Mouse (Mus musculus) embryonic stem cell, embryonic (primary cell): ENCODE data around the gene Serpina16.
"Not testable (repeated sequence)": the region's sequence is repeated elsewhere in the genome, so short reads cannot be mapped to it uniquely, and the experiment has no call there.

Source experiments
- CTCF ChIA-PET, 4 experiments: fragments of 300-600 bp in 2 of 4; fragments of 350-600 bp in 2 of 4; sonication (Branson Sonifier 250); formaldehyde crosslinking; loops; one replicate each; lab custom pipeline; 2022; ENCODE audit warnings: inconsistent platforms in 2 of 4; lab: Charles Lee
- POLR2A ChIA-PET, 4 experiments: fragments of 300-600 bp in 2 of 4; fragments of 350-600 bp in 2 of 4; sonication (Branson Sonifier 250); formaldehyde crosslinking; loops; one replicate each; lab custom pipeline; 2022; ENCODE audit warnings: antibody characterized with exemption in 4 of 4, inconsistent platforms in 1 of 4; lab: Charles Lee

Gene Serpina16

DNA sequence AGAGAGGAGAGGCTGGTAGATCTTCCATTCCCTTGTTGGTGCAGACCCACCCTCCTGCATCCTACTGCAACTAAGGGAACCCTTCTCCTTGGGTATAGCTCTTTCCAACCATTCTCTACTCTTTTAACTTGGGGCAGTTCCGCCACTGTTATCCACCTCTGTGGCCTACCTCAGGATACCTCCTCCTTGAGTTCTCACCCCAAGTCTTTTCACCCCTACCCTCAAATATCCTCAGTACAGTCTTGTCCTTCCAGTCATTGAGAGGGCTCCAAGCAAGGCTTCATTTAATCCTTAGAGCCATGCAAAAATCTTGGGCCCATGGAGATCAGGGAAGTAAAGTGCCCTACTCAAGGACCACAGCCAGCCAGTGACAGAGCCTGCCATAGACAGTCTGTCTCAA, at the start of gene Serpina16:
TSS of gene Serpina16 (minus strand) at position 101 of the 400 bp plus-strand sequence.
- CTCF ChIA-PET, result no interaction called here
- POLR2A ChIA-PET, result interaction anchor here in 1 of 4 experiments (0.5 kb wide), 1 partner anchor 196 kb away, joined by 3 read pairs; no protein-coding TSS in a partner anchor

DNA sequence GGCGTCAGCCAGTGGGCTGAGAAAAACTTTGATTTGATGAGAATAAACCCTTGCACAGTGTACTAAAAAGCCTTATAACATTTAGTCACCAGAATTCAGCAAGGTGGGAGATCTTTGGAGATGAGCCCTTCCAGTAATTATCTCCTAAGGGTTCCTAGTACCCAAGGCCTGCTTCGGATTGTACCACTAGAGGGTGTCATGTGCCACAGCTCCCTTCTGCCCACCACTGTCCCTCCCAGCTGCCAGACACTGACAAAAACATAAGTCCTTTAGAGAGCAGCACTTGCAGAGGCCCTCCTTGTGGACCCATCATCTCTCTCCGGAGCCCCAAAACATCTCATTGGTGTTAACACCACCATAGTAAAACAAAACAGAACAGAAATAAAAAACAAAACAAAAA, 35.6 kb upstream of the Serpina16 start:
- ChIA-PET POLR2A (no interaction called here), CTCF (interaction anchor here in 2 of 4 experiments (0.5 to 0.6 kb wide), 2 partner anchors 197 to 785 kb away, joined by 4 to 12 read pairs; no protein-coding TSS in a partner anchor)

DNA sequence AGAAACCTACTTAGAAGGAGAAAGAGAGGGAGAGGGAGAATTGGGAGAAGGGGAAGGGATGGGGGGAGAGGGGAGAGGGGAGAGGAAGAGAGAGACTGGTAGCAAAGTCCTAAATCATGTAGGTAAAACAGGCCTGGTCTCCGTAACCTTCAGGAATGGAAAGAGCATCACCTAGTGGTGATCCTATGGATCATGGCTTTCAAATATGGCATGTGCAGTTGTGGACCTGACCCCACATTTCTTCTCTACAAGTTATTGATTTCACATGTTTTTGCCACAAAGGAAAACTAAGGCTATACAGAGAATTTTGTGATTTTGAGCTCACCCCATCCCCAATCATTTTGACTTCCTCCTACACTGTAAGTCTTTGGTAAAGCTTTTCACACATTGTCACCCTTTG, 34.5 kb upstream of the Serpina16 start:
- ChIA-PET POLR2A (no interaction called here), CTCF (interaction anchor here in 1 of 4 experiments (1.1 kb wide), 1 partner anchor 285 kb away, joined by 5 read pairs; the partner anchor contains the start of gene Ddx24)

DNA sequence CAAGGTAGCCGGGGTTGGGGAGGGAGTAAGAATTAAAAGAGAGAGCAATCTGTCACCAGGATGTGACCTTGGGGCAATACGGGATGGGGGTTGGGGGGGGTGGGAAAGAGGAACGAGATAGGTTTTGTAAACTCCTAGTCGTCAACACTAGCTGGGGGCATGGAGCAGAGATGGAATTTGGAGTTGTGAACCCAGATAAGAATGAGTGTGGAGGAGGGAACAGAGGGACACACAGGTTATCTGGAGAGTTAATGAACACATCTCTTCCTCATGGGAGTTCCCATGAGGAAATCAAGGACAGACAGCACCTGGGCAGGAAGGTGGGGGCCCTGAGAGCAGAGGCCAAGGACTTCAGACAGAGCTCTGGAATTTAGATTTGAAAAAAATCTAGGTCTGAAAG, 30.2 kb upstream of the Serpina16 start:
- ChIA-PET POLR2A (no interaction called here), CTCF (no interaction called here)

DNA sequence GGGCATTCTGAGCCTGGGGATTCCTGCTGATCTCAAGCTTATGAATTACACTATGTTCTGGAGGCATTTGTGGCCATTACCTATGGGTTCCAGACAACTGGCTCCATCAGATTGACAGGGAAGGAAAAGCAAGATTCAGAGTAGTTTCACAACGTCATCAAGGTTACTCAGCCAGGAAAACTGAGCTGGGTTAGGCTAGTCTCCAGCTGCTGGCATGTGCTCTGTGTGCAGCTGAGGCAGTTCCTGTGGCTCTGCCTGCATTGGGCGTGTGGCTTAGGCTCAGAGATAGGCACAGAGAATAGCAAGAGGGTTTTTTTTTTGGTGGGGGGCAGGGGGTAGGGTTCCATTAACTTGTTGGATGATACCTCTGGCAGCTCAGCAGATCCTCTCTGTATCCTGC, 29.6 kb upstream of the Serpina16 start:
- POLR2A ChIA-PET, result no interaction called here

DNA sequence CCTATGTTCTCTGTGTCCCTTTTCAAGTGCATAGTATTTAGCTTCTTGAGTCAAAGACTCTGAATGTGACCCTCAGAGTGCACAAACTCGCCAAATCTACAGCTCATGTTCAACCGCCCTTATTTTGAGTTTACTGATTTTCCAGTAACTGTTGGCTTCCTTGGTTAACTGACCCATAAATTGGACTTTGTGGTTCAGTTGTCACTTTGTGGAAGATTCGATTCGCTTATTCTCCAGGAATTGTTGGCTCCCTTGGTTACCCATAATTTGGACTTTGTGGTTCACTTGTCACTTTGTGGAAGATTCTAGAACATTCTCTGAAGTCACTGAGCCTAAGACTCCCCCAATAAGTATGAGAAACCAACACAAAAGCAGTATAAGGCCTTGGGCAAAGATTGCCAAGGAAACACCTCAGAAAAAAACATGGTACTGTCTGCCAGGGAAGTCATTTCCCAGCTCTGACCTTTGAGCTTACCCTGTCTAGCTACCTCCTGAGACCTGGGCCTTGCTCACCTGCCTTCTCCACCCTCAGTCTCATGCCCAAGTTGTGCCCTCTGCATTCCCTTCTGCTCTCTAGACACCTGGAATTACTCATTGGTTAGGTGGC, 24.3 kb upstream of the Serpina16 start:
- POLR2A ChIA-PET, result no interaction called here
- CTCF ChIA-PET, result no interaction called here

More for the DNA sequence above, 29.6 kb upstream of the Serpina16 start:
- CTCF ChIA-PET, result no interaction called here

DNA sequence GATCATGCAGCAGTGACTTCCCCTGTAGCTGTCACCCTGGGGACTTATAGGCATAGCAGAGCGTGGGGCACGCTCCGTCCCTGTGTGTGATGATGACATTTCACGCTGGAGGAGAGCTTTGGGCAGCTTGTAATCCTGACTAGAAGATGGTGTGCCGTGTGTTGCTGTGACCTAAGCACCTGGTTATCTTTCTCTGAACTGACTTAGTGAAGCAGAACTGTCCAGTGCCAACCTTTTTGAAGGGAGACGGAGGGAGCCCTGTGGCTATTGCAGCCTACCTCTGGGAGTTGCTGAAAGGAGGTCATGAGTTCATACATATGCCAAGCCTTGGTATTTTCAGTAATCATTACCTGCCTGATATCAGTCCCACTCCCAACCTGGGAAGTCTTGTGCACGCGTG, 19.5 kb upstream of the Serpina16 start, which contains the start of gene Serpina1f:
TSS of gene Serpina1f (minus strand) at position 101 of the 400 bp plus-strand sequence.
- POLR2A ChIA-PET, result no interaction called here
- CTCF ChIA-PET, result interaction anchor here in 1 of 4 experiments (0.6 kb wide), 1 partner anchor 200 kb away, joined by 6 read pairs; no protein-coding TSS in a partner anchor

DNA sequence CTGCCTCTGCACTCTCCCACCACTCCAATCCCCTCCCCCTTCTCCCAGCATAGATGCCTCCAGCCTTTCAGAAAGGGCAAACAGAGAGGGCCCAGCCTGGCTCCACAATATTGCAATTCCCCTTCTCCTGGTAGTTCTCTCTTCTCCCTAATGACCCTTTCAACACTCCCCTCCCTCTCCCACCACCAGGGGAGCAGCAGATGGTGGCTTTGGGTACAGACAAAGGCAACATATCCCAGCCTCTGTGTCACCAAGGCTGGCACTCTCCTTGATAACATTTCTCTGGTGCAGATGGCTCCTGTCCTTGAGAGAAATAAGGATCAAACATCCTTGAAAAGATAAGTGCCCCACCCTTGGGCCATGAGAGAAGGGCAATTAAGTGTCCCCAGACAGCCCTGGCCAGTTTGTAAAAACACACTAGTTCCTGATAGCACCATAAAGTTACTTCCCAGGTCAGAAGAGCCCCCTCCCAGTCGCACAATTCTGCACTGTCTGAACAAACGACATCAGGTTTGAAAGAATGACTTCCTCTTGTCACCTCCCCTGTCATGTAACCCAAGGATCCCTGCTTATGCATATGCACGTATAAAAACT, 12.4 kb upstream of the Serpina16 start:
- POLR2A ChIA-PET, result no interaction called here
- CTCF ChIA-PET, result no interaction called here

DNA sequence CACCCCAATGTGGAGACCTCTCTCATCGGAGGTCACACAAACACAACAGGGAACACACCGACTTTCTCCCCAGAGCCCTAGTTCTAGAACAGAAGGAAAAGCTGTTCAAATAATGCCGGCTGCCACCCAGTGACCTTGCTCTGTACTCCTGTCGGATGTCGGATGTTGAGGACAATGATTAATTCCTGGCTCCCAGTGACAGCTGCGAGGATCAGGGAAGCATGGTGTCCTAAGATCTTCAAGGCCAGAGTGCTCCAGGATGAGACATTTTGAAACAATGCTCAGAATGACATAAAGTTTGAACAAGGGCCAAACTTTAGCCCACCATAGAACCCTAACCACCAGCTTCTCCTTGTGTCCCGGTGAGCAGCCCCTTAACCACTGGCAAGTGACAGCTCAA, 11.1 kb upstream of the Serpina16 start:
- CTCF ChIA-PET, result no interaction called here
- POLR2A ChIA-PET, result no interaction called here

DNA sequence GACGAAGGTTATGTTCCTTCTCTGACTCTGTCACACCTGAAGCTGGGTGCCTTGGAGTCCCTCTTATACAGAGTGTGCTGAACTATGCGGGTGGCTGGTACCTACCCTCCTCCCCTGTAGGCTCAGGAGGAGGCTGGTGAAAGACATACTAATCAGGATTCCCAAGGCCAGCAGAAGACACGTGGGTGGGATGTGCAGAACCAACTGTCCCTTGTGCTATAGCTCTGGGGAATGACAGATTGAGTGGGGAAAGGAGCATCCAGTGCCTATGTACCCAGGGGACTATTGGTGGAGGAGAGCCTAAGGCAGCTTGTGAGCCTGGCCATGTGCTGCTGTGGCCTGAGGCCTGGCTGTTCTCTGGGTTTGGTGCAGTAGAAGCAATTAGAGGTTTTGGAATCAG, 10.1 kb upstream of the Serpina16 start:
- CTCF ChIA-PET, result no interaction called here
- POLR2A ChIA-PET, result no interaction called here

DNA sequence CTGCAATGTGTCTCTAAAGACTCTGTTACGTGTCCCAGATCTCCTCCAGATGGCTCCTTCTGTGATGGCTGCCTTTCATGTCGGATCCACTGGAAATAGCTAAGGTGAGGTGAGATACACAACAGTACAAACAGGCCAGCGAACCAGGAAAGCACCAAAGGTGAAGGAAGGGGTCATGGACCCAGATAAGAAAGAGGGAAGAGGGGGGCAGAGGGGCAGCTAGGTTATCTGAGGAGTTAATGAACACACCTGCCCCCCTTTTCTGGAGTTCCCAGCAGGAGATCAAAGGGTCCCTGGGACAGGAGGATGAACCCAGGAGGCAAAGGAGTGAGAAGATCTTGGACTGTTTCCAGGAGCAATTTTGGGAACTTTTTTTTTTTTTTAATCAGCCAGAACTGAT, 9.4 kb upstream of the Serpina16 start:
- ChIA-PET POLR2A (interaction anchor here in 2 of 4 experiments (0.5 to 0.7 kb wide), 2 partner anchors 130 to 195 kb away, joined by 3 to 4 read pairs; no protein-coding TSS in a partner anchor), CTCF (no interaction called here)

DNA sequence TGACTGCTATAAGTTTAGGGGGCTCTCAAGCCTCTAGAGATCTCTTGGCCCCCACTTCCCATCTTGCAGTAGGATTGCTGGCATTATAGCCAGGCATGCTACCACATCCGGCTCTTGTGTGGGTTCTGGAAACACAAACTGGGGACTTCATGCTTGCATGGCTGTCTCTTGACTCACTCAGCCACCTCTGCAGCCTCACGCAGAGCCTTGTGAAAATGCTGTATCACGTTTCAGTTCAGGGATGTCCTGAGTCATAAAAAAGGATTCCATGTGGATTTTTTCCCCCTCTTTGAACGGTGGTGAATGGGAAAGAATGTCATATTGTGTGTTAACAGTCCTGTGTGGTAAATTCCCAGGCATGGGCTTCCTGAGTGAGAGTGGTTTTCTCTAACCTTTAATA, 7.8 kb upstream of the Serpina16 start:
- ChIA-PET CTCF (no interaction called here), POLR2A (no interaction called here)

DNA sequence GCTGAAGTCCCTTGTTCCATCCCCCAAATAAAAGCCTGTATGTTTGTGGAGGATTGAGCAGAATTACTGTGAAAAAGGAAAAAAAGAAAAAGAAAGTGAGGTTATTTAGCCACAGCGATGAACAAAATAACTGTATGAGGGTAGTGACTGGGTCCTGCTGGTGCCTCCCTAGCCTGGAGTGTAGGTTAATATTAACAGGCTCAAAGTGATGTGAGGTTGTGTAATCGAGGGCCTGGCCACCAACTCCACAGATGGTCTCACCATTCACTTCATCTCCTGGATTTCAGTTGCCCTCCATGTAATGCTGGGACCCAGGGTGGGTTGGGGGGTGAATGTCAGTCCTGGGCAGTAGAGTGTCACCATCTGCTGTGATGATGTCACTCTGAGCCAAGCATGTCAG, 5.8 kb upstream of the Serpina16 start:
- POLR2A ChIA-PET, result no interaction called here
- CTCF ChIA-PET, result no interaction called here

DNA sequence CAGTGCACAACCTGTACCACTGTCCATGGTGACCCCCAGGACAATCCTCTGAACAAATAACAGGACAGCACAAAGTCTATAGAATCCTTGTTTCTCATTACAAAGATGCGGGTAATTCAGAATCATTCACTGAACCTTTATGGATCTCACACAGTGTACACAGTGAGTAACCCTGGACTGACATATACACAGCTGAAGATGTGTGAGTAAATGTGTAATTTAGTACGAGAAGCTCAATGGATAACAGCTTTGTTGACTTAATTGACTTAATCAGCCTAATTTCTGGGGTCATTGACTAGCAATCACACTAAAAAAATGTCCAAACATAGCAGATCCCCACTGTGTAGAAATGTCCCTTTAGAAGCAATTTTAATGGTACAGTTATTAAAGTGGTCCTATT, 5.2 kb upstream of the Serpina16 start:
- POLR2A ChIA-PET, result no interaction called here
- CTCF ChIA-PET, result no interaction called here

DNA sequence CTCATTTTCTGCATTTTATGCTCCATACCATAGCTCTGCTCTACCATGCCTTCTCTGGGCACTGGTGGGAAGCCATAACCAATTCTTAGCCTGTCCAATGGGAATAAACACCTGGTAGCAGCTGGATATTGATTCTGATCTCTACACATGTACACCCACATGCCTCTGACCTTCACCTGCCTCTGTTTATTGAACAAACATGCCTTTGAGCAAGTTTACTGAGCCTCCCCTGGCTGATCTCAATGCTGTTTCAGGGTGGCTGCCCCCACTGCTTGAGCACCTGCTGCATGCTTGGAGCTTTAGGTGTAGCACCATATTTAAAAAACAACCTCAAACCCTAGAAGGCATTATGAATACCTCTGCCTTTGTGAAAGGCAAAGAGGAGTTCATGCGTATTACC, 3.9 kb upstream of the Serpina16 start:
- CTCF ChIA-PET, POLR2A ChIA-PET: not testable (repeated sequence)

DNA sequence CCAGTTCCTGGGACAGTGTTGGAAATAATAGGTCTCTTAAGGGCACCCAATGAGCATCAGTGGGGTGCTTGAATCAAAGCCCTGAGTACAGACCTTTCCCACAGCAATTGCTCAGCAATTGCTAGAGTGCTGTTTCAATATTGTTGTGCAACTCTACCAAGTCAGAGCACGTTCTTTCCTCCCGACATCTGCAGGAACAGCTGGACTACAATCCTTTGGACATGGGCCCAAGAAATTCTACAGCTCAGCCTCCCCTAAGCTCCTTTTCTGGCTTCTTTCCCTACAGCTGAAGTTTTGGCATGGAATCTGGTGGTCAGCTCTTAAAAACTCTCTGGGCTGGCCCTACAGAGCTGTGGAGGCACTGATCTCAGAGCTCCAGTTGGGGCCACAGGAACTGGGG, 2.8 kb downstream of the Serpina16 start:
- POLR2A ChIA-PET, result no interaction called here
- CTCF ChIA-PET, result no interaction called here

DNA sequence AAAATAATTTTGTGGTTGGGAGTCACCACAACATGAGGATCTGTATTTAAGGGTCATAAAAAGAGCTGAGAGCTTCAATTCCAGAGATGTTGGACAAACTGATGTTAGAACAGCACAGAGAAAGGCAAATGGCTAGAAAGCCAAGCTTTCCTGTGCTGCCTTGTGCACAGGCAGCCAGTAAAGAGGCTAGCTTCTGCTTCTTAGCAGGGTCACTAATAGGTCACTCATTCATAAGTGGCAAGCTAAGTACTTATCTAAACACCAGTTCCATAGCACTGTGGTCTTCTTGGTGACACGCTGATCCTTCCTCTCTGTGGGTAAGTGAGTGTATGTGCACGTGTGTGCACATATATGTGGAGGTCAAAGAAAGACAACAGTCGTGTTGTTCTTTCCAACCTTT, 4.5 kb downstream of the Serpina16 start:
- CTCF ChIA-PET, result no interaction called here

DNA sequence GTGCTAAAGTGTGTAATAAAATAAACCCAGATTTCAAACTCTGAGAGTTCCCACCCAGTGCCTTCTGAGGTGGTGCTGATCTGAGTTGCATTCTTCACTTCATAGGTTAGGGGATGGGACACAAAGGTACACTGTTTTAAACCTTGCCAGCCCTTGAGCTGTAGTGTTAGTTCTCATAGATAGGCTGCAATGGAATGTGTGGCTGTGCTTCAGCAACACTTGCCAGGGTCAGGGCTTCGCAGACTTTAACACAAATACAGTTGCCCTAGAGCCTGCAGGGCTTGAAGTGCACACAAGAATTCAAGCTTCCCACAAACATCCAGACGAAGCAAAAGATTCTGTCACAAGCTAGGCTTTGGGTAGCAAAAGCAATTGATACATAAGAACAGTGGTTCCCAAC, 5.0 kb downstream of the Serpina16 start:
- CTCF ChIA-PET, result no interaction called here
- POLR2A ChIA-PET, result no interaction called here

More for the DNA sequence above, 4.5 kb downstream of the Serpina16 start:
- POLR2A ChIA-PET, result no interaction called here

DNA sequence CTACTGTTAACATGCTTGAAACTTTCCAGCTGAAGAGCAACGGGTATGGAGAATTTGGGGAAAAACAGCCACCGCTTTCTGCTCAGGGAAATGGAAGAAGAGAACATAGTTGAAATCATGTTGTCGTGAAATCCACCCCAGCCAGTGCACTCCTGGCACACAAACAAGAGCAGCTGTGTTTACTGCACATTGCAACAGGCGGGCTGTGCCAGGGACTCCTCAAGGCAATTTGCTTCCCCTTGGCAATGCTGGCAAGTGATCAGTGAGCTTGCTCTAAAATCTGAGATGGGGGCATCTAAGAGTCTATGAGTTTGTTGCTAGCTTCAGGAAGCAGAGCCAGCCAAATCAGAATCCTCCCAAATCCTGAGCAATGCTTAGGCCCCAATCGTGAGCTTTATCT, 5.6 kb downstream of the Serpina16 start:
- CTCF ChIA-PET, result no interaction called here

DNA sequence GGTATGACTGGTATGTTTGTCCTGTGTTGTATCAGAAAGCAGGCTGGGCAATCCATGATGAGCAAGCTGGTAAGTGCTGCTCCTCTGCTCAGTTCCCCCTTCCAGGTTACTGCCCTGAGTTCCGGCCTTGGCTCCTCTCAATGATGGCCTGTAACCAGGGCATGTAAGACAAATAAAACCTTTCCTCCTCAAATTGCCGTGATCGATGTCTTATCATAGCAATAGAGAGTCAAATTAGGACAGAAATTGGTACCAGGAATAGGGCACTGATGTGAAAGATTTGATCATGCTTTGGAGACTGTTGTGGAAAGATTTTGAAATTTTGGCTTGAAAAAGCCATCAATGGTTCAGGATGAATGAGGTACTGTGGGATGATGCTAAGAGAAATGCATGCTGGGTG, 10.7 kb downstream of the Serpina16 start:
- CTCF ChIA-PET, result no interaction called here
- POLR2A ChIA-PET, result no interaction called here

More for the DNA sequence above, 5.6 kb downstream of the Serpina16 start:
- POLR2A ChIA-PET, result no interaction called here

DNA sequence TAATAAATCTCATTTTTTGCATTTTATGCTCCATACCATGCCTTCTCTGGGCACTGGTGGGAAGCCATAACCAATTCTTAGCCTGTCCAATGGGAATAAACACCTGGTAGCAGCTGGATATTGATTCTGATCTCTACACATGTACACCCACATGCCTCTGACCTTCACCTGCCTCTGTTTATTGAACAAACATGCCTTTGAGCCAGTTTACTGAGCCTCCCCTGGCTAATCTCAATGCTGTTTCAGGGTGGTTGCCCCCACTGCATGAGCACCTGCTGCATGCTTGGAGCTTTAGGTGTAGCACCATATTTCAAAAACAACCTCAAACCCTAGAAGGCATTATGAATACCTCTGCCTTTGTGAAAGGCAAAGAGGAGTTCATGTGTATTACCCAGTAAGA, 13.9 kb downstream of the Serpina16 start:
- POLR2A ChIA-PET, CTCF ChIA-PET: not testable (repeated sequence)
